Mouse (Mus musculus) thymus, adult 2 months (tissue): ENCODE data around the gene Fam208a.

ENCODE experiments used
- CTCF ChIP-seq: fragments of 200-500 bp; IDR thresholded peaks from 2 replicates; pipeline ENCODE4 v1.5.1; 2012; ENCODE audit warnings: mild to moderate bottlenecking, control low read depth, low read length, moderate library complexity, borderline replicate concordance; ENCODE audit not compliant: control insufficient read depth, poor library complexity, insufficient read depth; ENCODE audit errors: extremely low read depth
- POLR2A ChIP-seq: fragments of 200-500 bp; IDR thresholded peaks from 2 replicates; pipeline ENCODE4 v1.6.1; 2012; ENCODE audit warnings: mild to moderate bottlenecking, low read length, control low read depth, moderate library complexity; ENCODE audit not compliant: control insufficient read depth, poor library complexity, insufficient read depth; ENCODE audit errors: extremely low read depth

- TF ChIP-seq POLR2A: no peak
- TF ChIP-seq CTCF: no peak
These were observed 7.8 kb upstream of the Fam208a start for GRCm38 (mm10) chr14:27420816-27421215.
